Mouse (Mus musculus): ENCODE data around the gene Rps11. TPM values are rescaled to one million over a fixed set of nuclear protein-coding genes. Genes with fewer than 3 reads are reported as not detected.
A peak's percentile ranks its signal among the peaks of the same experiment; 100 is the strongest.
"Not testable (repeated sequence)": the region's sequence is repeated elsewhere in the genome, so short reads cannot be mapped to it uniquely, and the experiment has no call there.

Gene Rps11
- total RNA-seq, 2 experiments from 2014 or later = 1,231 to 1,372 TPM

- DNase-seq = peak; percentile 97 to 98
Measured at GRCm38 (mm10) chr7:45154096-45154992, 30.1 kb upstream of the Rps11 start, which contains the start of the genes Pih1d1 and Aldh16a1. TSS of gene Pih1d1 (plus strand) at chr7:45154303. TSS of gene Aldh16a1 (minus strand) at chr7:45154584.

GRCm38 (mm10) chr7:45153586-45153985 lies 29.3 kb upstream of the Rps11 start:
- no peak for DNase-seq

- not testable (repeated sequence) for DNase-seq
Measured at GRCm38 (mm10) chr7:45153052-45153451, 28.8 kb upstream of the Rps11 start.

- no peak for DNase-seq
Measured at GRCm38 (mm10) chr7:45151303-45151702, 27.1 kb upstream of the Rps11 start.

- no peak for DNase-seq
Measured at GRCm38 (mm10) chr7:45150321-45150720, 26.1 kb upstream of the Rps11 start.

GRCm38 (mm10) chr7:45149545-45149944 lies 25.3 kb upstream of the Rps11 start:
- no peak for DNase-seq

- no peak for DNase-seq
Measured at GRCm38 (mm10) chr7:45148534-45149098, 24.4 kb upstream of the Rps11 start.

GRCm38 (mm10) chr7:45147899-45148298 lies 23.7 kb upstream of the Rps11 start:
- DNase-seq = no peak

- no peak for DNase-seq
Measured at GRCm38 (mm10) chr7:45147267-45147666, 23.0 kb upstream of the Rps11 start.

GRCm38 (mm10) chr7:45145460-45145859 lies 21.2 kb upstream of the Rps11 start:
- no peak for DNase-seq

GRCm38 (mm10) chr7:45144368-45145174 lies 20.3 kb upstream of the Rps11 start:
- DNase-seq = no peak

GRCm38 (mm10) chr7:45141914-45142313 lies 17.7 kb upstream of the Rps11 start:
- DNase-seq = no peak

GRCm38 (mm10) chr7:45141319-45141718 lies 17.1 kb upstream of the Rps11 start:
- no peak for DNase-seq

- DNase-seq = peak; percentile 59 to 62
Measured at GRCm38 (mm10) chr7:45139904-45140723, 15.9 kb upstream of the Rps11 start.

- no peak for DNase-seq
Measured at GRCm38 (mm10) chr7:45138403-45138802, 14.2 kb upstream of the Rps11 start.

GRCm38 (mm10) chr7:45137171-45138006 lies 13.2 kb upstream of the Rps11 start:
- no peak for DNase-seq

- peak; percentile 94 to 95 for DNase-seq
Measured at GRCm38 (mm10) chr7:45135993-45136567, 11.8 kb upstream of the Rps11 start, which contains the start of the genes Gm45713 and Flt3l. TSS of gene Gm45713 (minus strand) at chr7:45136231. TSS of gene Flt3l (minus strand) at chr7:45136432.

- DNase-seq = no peak
Measured at GRCm38 (mm10) chr7:45135370-45135769, 11.1 kb upstream of the Rps11 start.

GRCm38 (mm10) chr7:45134544-45135026 lies 10.3 kb upstream of the Rps11 start:
- DNase-seq = peak in 1 of 2 experiments; percentile 63
